Mouse (Mus musculus) MEL (cell line): ENCODE data around the gene 1700029H14Rik.

ENCODE experiments used
- CHD2 ChIP-seq: IDR thresholded peaks from 2 replicates; pipeline ENCODE4 v1.6.1; 2011; ENCODE audit warnings: low read length, improper control_type of control experiment
- CTCF ChIP-seq, 3 experiments: IDR thresholded peaks in 2 of 3; conservative IDR thresholded peaks in 1 of 3; 2 replicates each; pipeline ENCODE4 v1.5.1; 2011 to 2012; ENCODE audit warnings: low read length in 3 of 3, low read depth in 2 of 3, mild to moderate bottlenecking in 2 of 3, improper control_type of control experiment in 1 of 3, inconsistent platforms in 1 of 3, mixed read lengths in 1 of 3, moderate library complexity in 1 of 3; ENCODE audit not compliant: control insufficient read depth in 1 of 3, insufficient read depth in 1 of 3, poor library complexity in 1 of 3, severe bottlenecking in 1 of 3
- EP300 ChIP-seq, 2 experiments: IDR thresholded peaks; 2 replicates each; pipeline ENCODE4 v1.6.1; 2011; ENCODE audit warnings: improper control_type of control experiment in 2 of 2, low read length in 2 of 2, low read depth in 1 of 2, mild to moderate bottlenecking in 1 of 2
- ETS1 ChIP-seq: IDR thresholded peaks from 2 replicates; pipeline ENCODE4 v1.6.1; 2012; ENCODE audit warnings: low read depth, mild to moderate bottlenecking, inconsistent platforms, low read length, improper control_type of control experiment, moderate library complexity
- GABPA ChIP-seq: IDR thresholded peaks from 2 replicates; pipeline ENCODE4 v1.6.1; 2012; ENCODE audit warnings: low read depth, mild to moderate bottlenecking, inconsistent platforms, low read length, improper control_type of control experiment, moderate library complexity
- KAT2A ChIP-seq: conservative IDR thresholded peaks from 2 replicates; pipeline ENCODE4 v1.6.1; 2012; ENCODE audit warnings: low read depth, low read length, improper control_type of control experiment, inconsistent platforms
- MAZ ChIP-seq: IDR thresholded peaks from 2 replicates; pipeline ENCODE4 v1.6.1; 2012; ENCODE audit warnings: low read depth, mild to moderate bottlenecking, inconsistent platforms, low read length, improper control_type of control experiment
- POLR2AphosphoS2 ChIP-seq: IDR thresholded peaks from 2 replicates; pipeline ENCODE4 v1.6.1; 2011; ENCODE audit warnings: low read length, improper control_type of control experiment
- USF2 ChIP-seq, 2 experiments: IDR thresholded peaks; 2 replicates each; pipeline ENCODE4 v1.6.1; 2011 to 2012; ENCODE audit warnings: improper control_type of control experiment in 2 of 2, low read length in 2 of 2, borderline replicate concordance in 1 of 2, inconsistent platforms in 1 of 2, low read depth in 1 of 2, mild to moderate bottlenecking in 1 of 2; ENCODE audit not compliant: insufficient read depth in 1 of 2
- ZNF384 ChIP-seq: IDR thresholded peaks from 2 replicates; pipeline ENCODE4 v1.6.1; 2012; ENCODE audit warnings: low read depth, mild to moderate bottlenecking, inconsistent platforms, low read length, improper control_type of control experiment

DNA sequence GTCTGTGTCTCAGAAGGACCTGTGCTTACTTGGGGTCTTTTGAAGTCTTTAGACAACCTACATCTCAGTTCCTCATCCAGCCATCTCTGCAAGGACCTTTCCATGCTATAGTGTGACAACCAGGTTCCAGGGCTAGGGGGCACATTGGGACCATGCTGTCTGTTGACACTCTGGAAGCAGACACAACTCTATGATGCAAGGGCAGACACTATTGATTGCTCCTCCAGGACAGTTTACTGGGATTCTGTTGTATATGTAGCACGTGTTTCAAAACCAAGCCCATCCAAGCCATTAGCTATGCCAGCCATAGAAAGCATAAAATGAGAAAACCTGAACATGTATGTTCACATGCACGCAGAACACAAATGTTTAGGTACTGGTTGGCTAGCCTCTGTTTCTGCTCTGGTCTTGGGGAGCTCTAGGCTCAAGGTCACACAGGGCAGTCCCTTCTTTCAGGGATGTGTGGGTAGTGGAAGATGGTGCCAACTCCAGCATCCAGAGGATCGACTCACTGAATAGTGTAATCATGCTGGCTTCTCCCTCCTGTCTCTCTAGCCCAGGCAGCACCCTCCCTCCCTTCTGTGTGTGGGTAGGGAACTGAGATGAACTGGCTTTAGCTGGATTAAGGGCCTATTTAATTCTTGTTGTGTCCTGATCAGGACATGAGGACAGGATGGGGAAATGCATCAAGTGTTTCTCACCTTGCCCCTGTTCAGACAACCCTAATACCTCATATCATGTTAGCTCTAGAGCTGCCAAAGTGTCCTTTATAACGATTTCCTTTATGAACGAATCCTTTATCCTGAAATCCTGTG, 48.5 kb downstream of the 1700029H14Rik start:
- TF ChIP-seq USF2 (IDR thresholded peaks at IDR 0.05; ENCODE audit: borderline replicate concordance in 1 of 2, insufficient read depth in 1 of 2, low read depth in 1 of 2, low read length in 2 of 2): no peak
- no peak for TF ChIP-seq CHD2
- no peak for TF ChIP-seq ZNF384
- no peak for TF ChIP-seq EP300 (IDR thresholded peaks at IDR 0.05; ENCODE audit: low read depth in 1 of 2, low read length in 2 of 2)
- no peak for TF ChIP-seq GABPA
- no peak for TF ChIP-seq KAT2A
- TF ChIP-seq CTCF (IDR thresholded peaks at IDR 0.05 in 2 of 3, conservative IDR thresholded peaks at IDR 0.05 in 1 of 3; ENCODE audit: control insufficient read depth in 1 of 3, insufficient read depth in 1 of 3, low read depth in 2 of 3, low read length in 3 of 3, poor library complexity in 1 of 3, severe bottlenecking in 1 of 3): no peak
- no peak for TF ChIP-seq ETS1
- no peak for TF ChIP-seq POLR2AphosphoS2
- TF ChIP-seq MAZ: no peak
